Mouse (Mus musculus): ENCODE measurements at regions not wholly inside any gene's neighbourhood (a gene's known extent, or its start where the extent isn't known, plus 50 kb on each side); places are given as distances from the start of the nearest gene placed in this dataset.

DNA sequence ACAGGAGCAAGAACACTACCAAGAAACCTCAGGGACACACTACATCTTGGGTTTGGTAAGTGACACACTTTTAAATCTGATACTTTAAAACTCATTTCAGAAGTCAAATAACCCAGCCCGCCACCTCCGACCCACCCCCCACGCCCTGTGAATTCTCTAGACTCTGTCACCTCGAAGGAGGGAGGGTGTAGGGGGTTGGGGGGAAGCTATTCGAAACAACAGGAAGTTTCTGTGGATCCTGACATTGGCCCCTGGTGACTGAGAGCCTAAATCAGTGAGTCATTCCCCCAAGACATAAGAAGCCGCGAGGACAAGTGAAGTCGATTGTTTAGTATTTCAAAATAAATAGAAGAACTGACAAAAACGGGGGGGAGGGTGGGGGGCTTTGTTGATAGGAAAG is 198.7 kb upstream of the Spdye4c start:
- no peaks in the 10 kb centered on the region for H3K27me3 ChIP-seq (ENCODE audit: control insufficient read depth, insufficient read depth, low read length)
- no peak overlapping the region for H3K27ac ChIP-seq (ENCODE audit: insufficient read depth, low read depth, low read length)
- TF ChIP-seq CTCF (IDR thresholded peaks at IDR 0.05; ENCODE audit: extremely low read depth, insufficient read length, insufficient replicate concordance, low read depth, low read length) (no peak), POLR2A (IDR thresholded peaks at IDR 0.05; ENCODE audit: low read depth, low read length) (no peak)
- H3K4me1 ChIP-seq (ENCODE audit: control insufficient read depth, insufficient read depth, insufficient read length, low read length) = peaks cover 5% of the 10 kb centered on the region; the same call in 1 of the 2 replicates
- H3K36me3 ChIP-seq (ENCODE audit: control insufficient read depth, insufficient read depth, low read length) = no peaks in the 10 kb centered on the region
- no peak overlapping the region for H3K4me3 ChIP-seq (ENCODE audit: low read depth, low read length)
- 52% methylated on average over 9 of the region's 9 CpGs for WGBS

DNA sequence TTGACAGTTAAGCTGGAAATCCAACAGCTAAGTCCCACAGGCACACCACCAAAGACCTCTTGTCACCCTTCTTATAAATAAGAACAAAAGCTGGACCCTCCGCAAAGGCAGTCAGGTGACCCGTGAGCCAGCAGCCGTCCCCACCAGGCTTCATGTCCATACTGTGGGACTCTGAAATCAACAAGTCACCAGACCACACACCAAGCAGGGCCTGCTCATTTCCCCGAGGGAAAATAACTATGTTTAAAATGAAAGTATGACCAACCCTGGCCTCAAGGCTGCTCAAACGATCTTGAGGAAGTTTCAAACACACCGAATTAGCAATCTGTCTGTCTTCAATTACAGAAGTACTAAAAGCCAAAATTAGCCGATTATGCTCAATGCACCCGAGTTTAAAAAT is 197.6 kb upstream of the Spdye4c start:
- no peaks in the 10 kb centered on the region for H3K36me3 ChIP-seq (ENCODE audit: control insufficient read depth, insufficient read depth, low read length)
- peaks cover 5% of the 10 kb centered on the region; the same call in 1 of the 2 replicates for H3K4me1 ChIP-seq (ENCODE audit: control insufficient read depth, insufficient read depth, insufficient read length, low read length)
- H3K27ac ChIP-seq (ENCODE audit: insufficient read depth, low read depth, low read length) = no peak overlapping the region
- H3K4me3 ChIP-seq (ENCODE audit: low read depth, low read length) = no peak overlapping the region
- no peak for TF ChIP-seq CTCF (IDR thresholded peaks at IDR 0.05; ENCODE audit: extremely low read depth, insufficient read length, insufficient replicate concordance, low read depth, low read length)
- no peak for TF ChIP-seq POLR2A (IDR thresholded peaks at IDR 0.05; ENCODE audit: low read depth, low read length)
- WGBS = 58% methylated on average over 8 of the region's 8 CpGs
- no peaks in the 10 kb centered on the region for H3K27me3 ChIP-seq (ENCODE audit: control insufficient read depth, insufficient read depth, low read length)

DNA sequence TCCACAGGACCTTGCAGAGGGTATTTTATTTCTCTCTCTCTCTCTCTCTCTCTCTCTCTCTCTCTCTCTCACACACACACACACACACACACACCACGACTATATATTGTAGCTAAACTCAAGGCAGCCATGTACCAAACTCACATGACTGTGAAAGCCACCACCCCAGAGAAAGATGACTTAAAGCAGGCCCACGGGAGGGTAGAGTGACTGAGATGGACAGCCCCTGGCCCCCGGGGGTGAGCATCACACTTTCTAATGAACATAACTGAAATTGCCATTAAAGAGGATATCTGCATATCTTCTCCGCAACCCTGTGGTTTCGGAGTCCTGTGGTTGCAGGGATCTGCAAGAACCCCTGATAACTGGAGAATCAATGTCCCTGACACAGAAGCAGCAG is 197.1 kb upstream of the Spdye4c start:
- Histone ChIP-seq H3K27me3 (ENCODE audit: control insufficient read depth, insufficient read depth, low read length) (no peaks in the 10 kb centered on the region), H3K4me1 (ENCODE audit: control insufficient read depth, insufficient read depth, insufficient read length, low read length) (peaks cover 5% of the 10 kb centered on the region; the same call in 1 of the 2 replicates), H3K4me3 (ENCODE audit: low read depth, low read length) (no peak overlapping the region), H3K27ac (ENCODE audit: insufficient read depth, low read depth, low read length) (no peak overlapping the region), H3K36me3 (ENCODE audit: control insufficient read depth, insufficient read depth, low read length) (no peaks in the 10 kb centered on the region)
- 88% methylated on average over 5 of the region's 5 CpGs for WGBS
- TF ChIP-seq CTCF (IDR thresholded peaks at IDR 0.05; ENCODE audit: extremely low read depth, insufficient read length, insufficient replicate concordance, low read depth, low read length) = no peak
- no peak for TF ChIP-seq POLR2A (IDR thresholded peaks at IDR 0.05; ENCODE audit: low read depth, low read length)

DNA sequence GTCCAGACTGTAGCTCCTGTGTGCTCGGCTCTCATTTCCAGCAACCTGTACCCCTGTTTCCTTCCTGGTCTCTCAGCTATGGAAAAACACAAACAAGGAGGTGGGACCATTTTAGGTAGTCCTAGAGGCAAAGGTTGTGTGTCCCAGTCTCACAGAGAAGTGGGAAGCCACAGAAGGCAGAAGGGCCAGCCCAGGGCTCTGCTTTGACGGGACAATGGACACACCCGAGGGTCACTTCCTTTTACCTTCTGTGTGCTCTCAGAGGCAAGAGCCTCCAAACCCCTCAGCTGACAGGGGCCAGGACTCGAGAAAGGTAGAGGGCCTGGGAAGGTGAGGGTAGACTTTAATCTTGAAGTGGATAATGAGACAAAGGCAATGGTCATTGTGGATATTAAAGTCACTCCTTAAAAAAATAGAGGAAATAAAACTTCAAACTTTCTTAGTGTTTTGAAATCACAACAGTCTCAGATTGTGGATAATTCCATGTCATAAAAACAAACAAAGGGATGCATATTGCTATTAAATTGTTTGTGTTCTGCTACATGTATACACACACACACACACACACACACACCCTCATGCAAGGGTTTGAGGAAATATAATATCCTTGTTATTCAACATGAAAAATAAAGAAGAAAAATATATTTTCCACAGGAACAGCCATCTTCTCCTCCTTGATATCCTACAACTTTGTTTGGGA is 195.6 kb upstream of the Spdye4c start:
- TF ChIP-seq POLR2A (IDR thresholded peaks at IDR 0.05; ENCODE audit: low read depth, low read length) = no peak
- no peak for TF ChIP-seq CTCF (IDR thresholded peaks at IDR 0.05; ENCODE audit: extremely low read depth, insufficient read length, insufficient replicate concordance, low read depth, low read length)
- Histone ChIP-seq H3K4me1 (ENCODE audit: control insufficient read depth, insufficient read depth, insufficient read length, low read length) (peaks cover 5% of the 10 kb centered on the region; the same call in 1 of the 2 replicates), H3K36me3 (ENCODE audit: control insufficient read depth, insufficient read depth, low read length) (no peaks in the 10 kb centered on the region), H3K27me3 (ENCODE audit: control insufficient read depth, insufficient read depth, low read length) (no peaks in the 10 kb centered on the region), H3K4me3 (ENCODE audit: low read depth, low read length) (no peak overlapping the region), H3K27ac (ENCODE audit: insufficient read depth, low read depth, low read length) (no peak overlapping the region)
- 24% methylated on average over 4 of the region's 4 CpGs for WGBS

DNA sequence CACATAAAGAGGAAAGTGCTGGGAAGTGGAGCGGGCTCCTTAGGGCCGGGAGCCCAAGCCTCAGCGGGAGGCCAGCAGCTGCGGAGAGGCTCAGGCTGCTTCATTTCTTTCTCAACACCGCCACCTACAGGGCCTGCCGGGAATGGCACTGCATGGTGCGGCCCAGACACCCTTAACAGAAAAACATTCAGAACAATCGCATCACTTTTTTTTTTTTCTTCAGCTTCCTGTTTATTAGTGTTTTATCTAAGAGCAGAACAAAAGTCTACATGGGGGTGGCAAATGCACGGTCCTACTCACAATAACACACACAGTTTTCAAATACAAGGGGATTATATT is 195.0 kb upstream of the Spdye4c start:
- Histone ChIP-seq H3K27me3 (ENCODE audit: control insufficient read depth, insufficient read depth, low read length) (no peaks in the 10 kb centered on the region), H3K4me3 (ENCODE audit: low read depth, low read length) (no peak overlapping the region), H3K4me1 (ENCODE audit: control insufficient read depth, insufficient read depth, insufficient read length, low read length) (peaks cover 5% of the 10 kb centered on the region; the same call in 1 of the 2 replicates), H3K36me3 (ENCODE audit: control insufficient read depth, insufficient read depth, low read length) (no peaks in the 10 kb centered on the region), H3K27ac (ENCODE audit: insufficient read depth, low read depth, low read length) (no peak overlapping the region)
- WGBS = 2% methylated on average over 9 of the region's 9 CpGs
- TF ChIP-seq CTCF (IDR thresholded peaks at IDR 0.05; ENCODE audit: extremely low read depth, insufficient read length, insufficient replicate concordance, low read depth, low read length) (peak; percentile 96), POLR2A (IDR thresholded peaks at IDR 0.05; ENCODE audit: low read depth, low read length) (no peak)

DNA sequence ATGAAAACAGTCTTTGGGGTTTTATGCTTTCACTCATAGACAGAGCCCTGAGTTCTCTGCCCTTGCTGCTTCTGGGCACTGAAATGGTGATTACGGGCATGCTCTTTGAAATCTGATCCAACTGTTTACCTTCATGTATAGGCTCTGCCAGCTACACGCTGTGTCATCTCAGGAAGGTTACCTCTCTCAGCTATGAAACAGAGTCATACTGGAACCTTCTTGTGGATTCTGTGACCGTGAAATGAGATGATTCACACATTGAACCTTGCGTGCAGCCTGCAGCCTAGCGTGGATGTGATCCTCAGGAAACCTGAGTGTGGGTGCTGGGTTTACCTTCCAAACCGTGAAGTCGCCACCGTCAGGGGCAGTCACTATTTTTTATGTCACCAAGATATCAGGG is 189.7 kb upstream of the Spdye4c start:
- 87% methylated on average over 8 of the region's 8 CpGs for WGBS
- H3K36me3 ChIP-seq (ENCODE audit: control insufficient read depth, insufficient read depth, low read length) = no peaks in the 10 kb centered on the region
- peaks cover 10% of the 10 kb centered on the region for H3K4me1 ChIP-seq (ENCODE audit: control insufficient read depth, insufficient read depth, insufficient read length, low read length)
- no peak for TF ChIP-seq CTCF (IDR thresholded peaks at IDR 0.05; ENCODE audit: extremely low read depth, insufficient read length, insufficient replicate concordance, low read depth, low read length)
- no peak for TF ChIP-seq POLR2A (IDR thresholded peaks at IDR 0.05; ENCODE audit: low read depth, low read length)
- no peaks in the 10 kb centered on the region for H3K27me3 ChIP-seq (ENCODE audit: control insufficient read depth, insufficient read depth, low read length)
- no peak overlapping the region for H3K4me3 ChIP-seq (ENCODE audit: low read depth, low read length)
- H3K27ac ChIP-seq (ENCODE audit: insufficient read depth, low read depth, low read length) = no peak overlapping the region

DNA sequence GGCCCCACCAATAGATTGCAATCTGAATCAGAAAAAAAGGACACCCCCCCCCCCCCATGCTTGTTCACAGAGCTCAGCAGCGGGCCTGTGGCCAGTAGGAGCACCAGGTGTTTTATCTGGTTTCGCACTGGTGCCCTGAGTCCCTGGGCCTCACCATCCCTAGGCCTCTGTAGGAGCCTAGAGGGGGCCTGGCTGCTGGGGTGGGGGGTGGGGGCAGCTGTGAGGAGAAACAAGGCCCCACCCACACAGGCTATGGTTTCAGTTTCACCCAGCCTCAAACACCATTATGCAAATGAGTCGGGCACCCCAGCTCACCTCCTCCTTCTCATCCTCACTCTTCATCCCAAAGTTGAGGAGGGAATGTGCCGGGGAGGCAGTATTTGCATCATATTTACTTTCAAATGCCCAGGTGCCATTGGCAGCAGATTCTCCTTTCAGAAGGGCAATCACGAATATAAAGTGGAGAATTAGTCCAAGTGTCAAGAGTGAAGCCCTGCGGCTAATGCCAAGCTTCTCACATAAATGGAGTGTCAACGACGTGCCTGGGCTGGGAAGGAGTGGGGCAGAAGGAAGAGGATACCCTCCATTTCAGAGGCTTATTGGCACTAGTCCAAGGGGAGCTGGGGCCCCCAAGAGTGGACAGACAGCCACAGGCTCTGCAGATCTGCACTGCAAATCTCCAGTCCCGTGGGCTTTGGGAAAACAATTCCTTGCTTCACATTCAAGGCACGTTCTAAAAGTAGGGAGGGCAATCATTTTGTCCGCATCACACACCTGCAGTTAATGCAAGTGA is 187.7 kb upstream of the Spdye4c start:
- Histone ChIP-seq H3K27me3 (ENCODE audit: control insufficient read depth, insufficient read depth, low read length) (no peaks in the 10 kb centered on the region), H3K4me3 (ENCODE audit: low read depth, low read length) (no peak overlapping the region), H3K36me3 (ENCODE audit: control insufficient read depth, insufficient read depth, low read length) (no peaks in the 10 kb centered on the region), H3K4me1 (ENCODE audit: control insufficient read depth, insufficient read depth, insufficient read length, low read length) (peaks cover 11% of the 10 kb centered on the region), H3K27ac (ENCODE audit: insufficient read depth, low read depth, low read length) (no peak overlapping the region)
- TF ChIP-seq POLR2A (IDR thresholded peaks at IDR 0.05; ENCODE audit: low read depth, low read length) = no peak
- TF ChIP-seq CTCF (IDR thresholded peaks at IDR 0.05; ENCODE audit: extremely low read depth, insufficient read length, insufficient replicate concordance, low read depth, low read length) = no peak
- 53% methylated on average over 11 of the region's 11 CpGs for WGBS

All from small intestine, adult 2 months (tissue).